Comparison of ENCODE assay signal across 13 mouse cellular contexts in the genomic region with DNA sequence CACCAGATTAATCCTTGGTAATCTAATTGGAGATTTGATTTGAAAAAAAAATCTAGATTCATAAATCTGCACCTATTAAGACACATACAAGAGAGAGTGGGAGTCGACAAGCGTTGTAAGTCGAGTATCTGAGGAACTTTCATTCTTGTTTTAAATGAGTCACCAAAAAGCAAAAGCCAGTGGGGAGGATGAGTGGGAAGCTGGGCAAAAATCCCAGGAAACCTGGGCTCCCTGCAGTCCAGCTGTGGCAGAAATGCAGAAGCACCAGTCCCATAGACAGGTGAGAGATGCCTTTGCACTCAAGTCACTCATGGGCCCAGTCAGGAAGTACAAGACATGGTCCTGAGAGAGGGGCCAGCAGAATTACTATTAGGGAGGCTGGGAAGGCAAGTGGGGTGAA.
"Had no signal": no experiment of that assay in that cellular context is flagged by ENCODE, and none has a peak within 500 bp of the region (broad histone marks: within the 10 kb centered on the region; RNA-seq: fewer than 3 reads in every experiment).

No protein-coding gene starts in this region.

- H3K27ac ChIP-seq: layer of hippocampus, adult 2 months; limb, embryonic 12.5 days; liver, embryonic 13.5 days; lung, embryonic 15.5 days; macrophage; midbrain, embryonic 12.5 days; neural tube, embryonic 13.5 days had no signal

- DNase-seq: liver, embryonic 13.5 days; liver, postnatal 0 days; spleen, adult 18-20 months; thymus, postnatal 36 days had no signal

- H3K4me1 ChIP-seq: limb, embryonic 12.5 days; liver, embryonic 13.5 days; lung, embryonic 15.5 days; midbrain, embryonic 12.5 days; neural tube, embryonic 13.5 days had no signal

- H3K4me3 ChIP-seq: layer of hippocampus, adult 2 months; limb, embryonic 12.5 days; liver, embryonic 13.5 days; lung, embryonic 15.5 days; midbrain, embryonic 12.5 days; neural tube, embryonic 13.5 days had no signal

- ATAC-seq: inflammation-experienced regulatory T-cells, adult 6 months; intestine, postnatal 0 days; liver, postnatal 0 days; midbrain, embryonic 16.5 days had no signal
